Mouse (Mus musculus) liver (tissue): ENCODE measurements around the gene Prkag1.

ENCODE experiments used
- DNase-seq: peaks from one replicate; pipeline ENCODE4 v3.0.0-alpha.2; 2020; ENCODE audit warnings: mixed read lengths

Gene Prkag1

DNA sequence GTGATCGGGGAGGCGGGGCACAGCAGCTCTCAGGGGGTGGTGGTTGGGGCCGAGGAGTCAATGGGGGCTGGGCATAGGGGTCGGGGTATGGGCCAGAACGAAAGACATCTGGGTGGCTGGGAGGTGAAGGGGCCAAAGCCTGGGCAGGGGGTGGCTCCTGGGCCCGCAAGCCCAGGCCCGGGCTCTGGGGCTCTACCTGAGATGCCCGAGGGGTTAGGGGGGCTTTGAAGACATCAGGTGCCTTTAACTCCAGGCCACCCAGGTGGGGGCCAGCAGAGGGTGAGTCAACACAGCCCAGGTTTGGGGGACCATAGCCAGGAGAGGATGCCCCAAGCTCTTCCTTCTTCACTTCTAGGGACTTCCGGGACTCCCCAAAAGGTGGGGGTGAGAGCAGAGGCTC is 21.4 kb upstream of the Prkag1 start:
- no peak for DNase-seq

DNA sequence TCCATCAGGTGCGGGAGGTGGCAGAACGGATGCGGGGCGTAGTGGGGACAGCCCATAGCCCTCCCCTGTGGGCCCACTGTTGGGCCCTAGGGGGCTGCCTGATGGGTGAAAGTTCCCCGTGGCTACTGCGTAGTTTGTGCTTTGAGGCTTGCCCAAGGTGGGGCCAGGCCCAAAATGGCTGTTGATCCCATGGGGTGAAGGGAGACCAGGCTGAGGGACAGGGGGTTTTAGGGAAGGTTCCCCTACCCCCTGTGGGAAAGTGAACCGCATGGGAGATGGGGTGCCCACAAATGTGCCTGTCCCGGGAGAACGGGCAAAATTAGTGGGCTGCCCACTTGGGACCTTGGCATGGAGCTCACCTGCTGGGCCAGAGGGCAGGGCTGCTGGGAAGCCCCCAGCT is 20.8 kb upstream of the Prkag1 start:
- no peak for DNase-seq

DNA sequence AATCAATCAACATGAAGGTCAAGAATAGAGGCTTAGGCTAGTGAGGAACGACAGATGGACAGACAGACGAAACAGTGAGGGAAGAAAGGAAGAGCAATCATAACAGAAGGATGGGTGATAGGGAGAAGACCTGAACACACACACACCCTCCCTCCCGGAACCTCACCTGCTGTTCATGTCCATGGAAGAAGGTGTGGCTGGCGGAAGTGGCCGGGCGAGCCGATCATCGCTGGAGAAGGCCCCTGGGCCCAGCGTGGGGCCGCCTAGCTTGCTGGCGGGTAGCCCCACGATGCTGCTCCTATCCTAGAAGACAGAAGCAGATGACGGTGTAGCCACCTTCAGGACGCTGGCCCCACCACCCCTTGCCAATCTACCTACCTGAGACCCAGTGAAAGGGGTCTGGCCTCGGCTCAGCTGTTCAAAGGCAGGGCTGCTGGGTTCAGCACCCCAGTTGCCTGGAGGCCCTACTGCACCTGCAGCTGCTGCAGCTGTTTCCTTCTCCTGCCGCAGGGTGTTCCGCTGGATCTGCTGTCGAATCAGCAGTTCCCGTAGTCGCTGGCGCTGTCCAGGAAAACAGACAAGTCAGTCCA is 20.0 kb upstream of the Prkag1 start:
- no peak for DNase-seq

DNA sequence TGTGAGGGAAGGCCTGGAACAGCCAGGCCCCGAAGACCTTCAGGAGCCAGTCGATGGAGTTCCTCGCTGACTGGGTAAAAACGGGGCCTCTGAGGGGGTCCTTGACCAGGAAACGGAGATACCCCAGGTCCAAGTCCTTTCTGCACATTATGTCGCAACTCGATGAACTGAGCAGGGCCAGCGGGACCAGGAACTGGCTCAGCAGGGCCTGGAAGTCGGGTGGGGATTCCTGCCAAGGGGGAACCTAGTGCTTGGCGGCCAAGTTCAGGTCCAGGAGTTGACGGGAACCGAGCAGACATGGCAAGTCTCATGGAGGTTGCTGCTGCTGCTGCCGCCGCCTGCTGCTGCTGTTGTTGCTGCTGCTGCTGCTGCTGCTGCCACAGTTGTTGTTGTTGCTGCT is 19.3 kb upstream of the Prkag1 start:
- no peak for DNase-seq

DNA sequence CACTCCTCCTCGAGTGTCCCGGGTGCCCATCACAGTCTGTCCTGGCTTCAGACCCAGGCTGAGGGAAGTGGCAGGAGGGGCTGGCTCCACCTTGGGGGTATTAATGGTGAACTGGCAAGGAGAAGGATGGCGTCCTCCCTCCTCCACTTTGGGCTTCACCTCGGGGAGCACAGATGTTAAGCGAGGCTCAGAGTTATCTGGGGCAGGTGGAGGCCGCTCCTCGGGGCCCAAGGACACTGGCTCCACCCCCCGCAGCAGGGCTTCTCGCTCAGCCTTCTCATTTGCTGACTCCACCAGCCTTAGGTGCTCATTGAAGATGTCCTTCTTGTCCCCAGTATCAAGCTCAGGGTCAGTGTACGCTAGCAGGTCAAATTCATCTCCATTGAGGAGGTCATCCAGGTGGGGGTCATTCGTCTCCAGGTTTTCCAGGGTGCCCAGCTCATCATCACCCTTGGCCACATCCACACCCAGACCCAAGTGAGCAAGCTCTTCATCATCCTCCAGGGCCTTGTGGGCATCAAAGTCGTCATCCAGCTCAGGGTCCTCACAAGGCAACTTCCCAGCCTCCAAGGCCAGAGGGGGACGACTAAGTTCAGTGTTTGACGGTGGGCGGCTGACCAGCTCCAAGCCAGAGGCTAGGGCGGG is 18.8 kb upstream of the Prkag1 start:
- no peak for DNase-seq

DNA sequence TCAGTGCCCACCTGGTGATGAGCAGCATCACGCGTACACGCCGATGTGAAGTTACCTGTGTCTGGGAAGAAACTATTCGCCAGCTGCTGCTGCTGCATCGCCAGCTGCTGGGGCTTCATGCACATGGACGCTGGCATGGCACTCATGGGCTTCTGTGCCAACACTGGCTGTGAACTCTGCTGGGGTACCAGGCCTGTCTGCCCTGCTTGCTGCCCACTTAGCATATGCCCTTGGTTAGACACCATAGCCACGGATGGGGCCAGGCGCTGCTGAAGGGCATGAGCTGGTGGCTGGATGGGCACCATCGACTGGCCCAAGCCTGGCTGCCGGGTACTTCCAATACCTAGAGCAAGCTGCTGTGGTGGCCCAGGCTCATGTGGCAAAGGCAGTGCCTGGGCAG is 17.8 kb upstream of the Prkag1 start:
- DNase-seq = no peak

DNA sequence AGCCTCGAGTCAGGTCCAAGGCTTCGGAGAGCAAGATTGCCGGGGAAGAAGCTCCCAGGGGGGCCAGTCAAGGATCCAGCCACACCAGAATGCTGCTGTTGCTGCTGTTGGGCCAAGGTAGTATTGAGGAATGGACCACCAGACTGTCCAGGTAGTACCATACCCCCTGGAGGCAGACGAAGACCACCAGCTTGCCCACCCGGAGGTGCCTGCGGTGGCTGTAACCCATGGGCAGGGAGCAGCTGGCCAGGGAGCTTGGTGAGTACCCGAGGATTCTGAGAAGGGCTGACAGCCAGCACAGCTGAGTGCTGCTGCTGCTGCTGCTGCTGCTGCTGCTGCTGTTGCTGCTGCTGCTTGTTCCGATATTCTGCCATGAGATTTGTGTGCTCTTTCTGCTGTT is 14.8 kb upstream of the Prkag1 start:
- no peak for DNase-seq

DNA sequence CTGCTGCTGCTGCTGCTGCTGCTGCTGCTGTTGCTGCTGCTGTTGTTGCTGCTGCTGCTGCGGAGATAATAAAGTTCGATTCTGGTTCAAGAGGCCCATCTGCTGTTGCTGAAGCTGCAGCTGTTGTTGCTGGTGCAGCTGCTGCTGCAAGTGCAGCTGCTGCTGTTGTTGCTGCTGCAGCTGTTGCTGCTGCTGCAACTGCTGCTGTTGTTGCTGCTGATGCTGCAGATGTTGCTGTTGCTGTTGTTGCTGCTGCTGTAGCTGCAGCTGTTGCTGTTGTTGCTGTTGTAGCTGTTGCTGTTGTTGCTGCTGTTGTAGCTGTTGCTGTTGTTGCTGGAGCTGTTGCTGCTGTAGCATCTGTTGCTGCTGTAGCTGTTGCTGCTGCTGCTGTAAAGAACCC is 13.8 kb upstream of the Prkag1 start:
- DNase-seq = no peak

DNA sequence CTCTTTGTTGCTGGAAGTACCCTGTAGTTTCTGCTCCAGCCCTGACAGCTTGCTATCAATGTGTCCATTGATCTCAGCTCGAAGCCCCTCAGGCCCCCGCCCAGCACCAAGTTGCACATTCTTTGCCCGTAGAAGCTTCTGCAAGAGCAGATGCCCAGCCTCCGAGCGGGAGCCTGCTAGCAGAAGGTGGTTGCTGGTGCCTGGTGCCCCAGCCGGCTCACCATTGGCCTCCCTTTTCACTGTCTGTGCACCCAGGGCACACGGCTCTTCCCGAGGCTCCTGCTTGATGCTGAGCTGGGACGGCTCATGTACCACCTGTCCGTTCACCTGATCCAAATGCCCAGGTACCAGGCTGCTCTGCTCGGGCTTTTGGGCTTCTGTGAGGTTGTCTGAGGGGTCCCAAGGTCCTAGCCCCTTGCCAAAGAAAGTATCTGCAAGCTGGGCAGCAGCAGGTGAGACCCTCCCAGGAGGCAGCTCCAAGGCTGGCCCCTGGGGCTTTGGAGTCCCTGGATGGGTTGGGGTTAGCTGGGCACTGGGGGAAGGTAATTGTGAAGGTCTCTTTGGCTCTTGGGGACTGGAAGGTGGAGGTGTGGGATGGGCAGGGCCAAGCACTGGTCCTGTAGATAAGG is 12.4 kb upstream of the Prkag1 start:
- DNase-seq = no peak

DNA sequence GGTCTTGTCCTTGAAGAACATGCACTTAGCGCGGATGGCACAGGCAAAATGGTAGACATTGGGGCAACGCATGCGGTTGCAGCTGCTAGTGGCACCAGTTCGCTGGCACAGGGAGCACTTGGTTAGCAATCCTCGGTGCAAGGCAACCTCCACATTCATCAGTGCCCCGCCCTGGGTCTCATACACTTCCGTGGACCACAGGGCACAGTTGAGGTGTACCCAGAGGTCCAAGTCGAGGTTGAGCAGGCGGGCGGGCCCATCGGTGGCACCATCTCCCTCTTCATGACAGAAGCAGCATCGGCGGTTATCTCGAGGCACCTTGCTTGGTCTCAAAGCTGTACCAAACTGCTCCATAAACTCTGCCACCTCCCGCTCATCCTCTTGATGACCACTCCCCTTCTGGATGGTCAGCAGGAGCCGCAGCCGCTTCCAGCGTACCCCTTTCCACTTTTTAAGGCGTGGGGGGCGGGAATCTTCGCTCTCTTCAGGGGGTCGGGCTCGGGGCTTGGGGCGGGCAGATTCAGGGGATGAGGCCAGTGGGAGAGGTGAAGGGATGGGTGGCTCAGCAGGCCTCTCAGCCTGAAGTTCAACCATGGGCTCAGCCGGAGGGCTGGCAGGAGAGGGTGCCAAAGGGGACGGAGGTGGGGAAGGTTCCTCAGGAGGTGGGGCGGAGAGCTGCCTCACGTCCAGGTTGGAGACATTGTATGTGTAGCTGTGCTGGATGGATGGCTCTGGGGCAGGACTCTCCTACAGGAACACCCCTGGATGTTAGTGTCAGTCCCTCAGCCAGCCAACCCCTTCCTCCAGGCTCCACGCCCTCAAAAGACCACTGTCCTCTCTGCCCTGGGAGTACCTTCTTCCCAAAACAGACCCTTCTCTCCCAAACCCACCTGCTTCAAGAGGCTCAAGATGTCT is 8.6 kb upstream of the Prkag1 start:
- DNase-seq = no peak

DNA sequence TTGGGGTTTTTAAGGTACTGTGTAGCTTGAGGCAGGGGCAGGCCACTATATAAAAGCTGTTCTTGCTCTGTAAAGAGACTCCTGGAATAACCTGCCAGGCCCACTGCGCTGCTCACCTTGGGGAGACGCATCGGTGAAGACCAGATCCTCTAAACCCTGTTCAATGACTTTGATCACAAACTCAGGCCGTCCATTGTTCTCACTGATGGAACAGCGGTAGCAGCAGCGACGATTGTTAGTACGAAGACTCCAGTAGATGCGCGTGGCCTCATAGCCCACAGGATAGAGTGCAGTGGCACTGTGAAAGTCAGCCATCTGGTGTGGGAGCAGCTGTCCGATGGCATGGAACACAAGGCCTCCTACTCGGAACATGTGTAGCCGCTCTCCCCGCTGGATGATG is 7.8 kb upstream of the Prkag1 start:
- DNase-seq = no peak

DNA sequence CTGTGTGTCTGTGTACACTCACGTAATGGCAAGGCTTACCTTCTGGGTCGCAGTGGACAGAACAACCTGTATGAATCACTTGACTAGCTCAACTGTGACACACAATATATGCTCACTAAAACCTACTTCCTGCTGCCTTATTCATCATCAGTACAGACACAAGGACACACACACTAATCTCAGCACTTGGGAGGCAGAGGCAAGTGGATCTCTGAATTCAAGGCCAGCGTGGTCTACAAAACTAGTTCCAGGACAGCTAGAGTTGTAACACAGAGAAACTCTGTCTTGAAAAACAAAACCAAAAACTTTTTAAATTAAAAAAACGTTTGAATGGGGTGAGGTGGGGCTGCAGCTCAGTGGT is 6.4 kb upstream of the Prkag1 start:
- no peak for DNase-seq

DNA sequence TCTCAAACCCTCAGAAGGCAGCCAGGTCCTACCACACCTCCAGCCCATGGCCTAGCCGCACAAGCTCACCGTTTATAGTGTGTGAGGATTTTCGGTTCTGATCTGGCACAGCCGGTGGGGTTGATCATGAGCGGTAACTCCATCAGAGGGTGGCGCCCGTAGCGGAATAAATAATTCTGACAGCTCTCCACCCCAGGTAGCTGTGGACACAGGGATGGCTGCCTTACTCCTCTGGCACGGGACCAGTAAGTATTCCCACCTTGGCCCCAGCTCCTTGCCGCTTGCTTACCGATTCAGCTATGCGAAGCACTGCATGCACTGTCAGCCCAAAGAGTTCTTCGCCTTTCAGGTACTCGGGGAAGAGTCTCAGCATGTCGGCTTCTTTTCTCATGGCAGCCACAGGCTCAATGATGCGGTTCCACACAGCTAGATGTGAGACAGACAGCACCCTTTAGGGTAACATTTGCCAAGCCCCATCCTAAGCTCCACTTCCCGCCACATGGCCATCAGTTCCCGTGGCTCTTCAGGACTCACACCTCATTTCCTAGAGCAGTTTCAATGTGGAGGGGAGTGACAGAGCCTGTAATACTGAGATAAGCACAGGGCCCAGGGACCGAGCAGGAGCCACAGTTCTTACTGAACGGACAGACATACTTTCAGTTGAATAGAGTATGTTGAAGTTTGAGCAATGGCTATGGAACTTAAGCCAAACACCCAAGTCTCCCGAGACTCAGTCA is 5.9 kb upstream of the Prkag1 start:
- peak; percentile 82 for DNase-seq

DNA sequence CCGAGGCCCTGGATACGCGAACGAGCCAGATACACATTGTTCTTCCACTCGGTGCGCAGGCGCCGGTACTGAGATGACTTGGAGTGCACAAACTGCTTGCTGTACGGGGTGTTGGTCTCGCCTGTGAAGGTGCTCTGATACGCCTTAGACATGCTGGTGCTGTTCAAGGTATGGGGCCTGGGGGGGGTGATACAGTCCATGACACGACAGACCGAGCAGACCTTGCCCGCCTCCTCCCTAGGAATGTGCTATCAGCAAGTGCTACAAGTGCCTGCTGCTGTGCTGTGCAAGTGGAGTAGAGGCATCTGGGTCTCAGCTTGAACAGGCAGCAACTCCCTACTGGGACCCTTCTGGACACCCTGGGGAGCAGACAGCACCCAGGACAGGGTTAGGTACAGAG is 4.0 kb upstream of the Prkag1 start:
- DNase-seq = no peak

DNA sequence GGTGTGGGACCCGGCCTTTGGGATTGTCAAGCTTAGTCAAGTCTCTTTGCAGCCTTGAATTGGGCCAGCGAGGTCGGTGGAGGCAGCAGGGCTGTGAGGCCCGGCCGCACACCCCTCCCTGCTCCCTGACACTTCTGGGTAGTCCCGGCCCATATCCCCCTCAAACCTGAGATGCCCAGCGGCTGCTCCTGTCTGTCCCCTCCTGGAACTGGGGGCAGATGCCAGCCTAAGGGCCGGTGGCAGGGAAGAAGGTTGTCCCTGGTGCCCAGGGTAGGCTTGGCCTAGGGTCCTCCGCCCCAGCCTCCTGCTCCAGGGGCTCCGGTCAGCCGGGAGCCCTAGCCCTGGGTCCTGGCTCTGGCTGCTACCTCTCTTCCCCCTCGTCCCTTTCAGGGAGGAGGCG is 2.7 kb upstream of the Prkag1 start:
- DNase-seq = no peak

DNA sequence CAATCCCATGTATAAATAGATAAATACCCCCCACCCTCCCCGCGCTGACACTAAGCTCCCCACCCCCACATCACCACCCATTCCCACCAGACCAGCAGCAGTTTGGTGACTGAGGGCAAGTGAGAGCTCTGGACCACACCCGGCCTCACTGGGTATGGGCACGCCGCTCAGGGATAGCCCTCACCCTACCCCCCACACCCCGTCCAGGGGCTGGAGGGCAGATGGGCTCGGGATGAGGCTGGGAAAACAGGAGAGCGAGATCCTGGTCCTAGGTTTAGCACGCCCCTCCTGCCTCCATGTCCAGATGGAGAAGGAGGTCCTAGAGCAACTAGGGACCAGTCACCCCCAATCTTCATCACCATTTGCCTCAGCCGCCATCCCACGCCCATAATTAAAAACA is 2.0 kb upstream of the Prkag1 start:
- no peak for DNase-seq

DNA sequence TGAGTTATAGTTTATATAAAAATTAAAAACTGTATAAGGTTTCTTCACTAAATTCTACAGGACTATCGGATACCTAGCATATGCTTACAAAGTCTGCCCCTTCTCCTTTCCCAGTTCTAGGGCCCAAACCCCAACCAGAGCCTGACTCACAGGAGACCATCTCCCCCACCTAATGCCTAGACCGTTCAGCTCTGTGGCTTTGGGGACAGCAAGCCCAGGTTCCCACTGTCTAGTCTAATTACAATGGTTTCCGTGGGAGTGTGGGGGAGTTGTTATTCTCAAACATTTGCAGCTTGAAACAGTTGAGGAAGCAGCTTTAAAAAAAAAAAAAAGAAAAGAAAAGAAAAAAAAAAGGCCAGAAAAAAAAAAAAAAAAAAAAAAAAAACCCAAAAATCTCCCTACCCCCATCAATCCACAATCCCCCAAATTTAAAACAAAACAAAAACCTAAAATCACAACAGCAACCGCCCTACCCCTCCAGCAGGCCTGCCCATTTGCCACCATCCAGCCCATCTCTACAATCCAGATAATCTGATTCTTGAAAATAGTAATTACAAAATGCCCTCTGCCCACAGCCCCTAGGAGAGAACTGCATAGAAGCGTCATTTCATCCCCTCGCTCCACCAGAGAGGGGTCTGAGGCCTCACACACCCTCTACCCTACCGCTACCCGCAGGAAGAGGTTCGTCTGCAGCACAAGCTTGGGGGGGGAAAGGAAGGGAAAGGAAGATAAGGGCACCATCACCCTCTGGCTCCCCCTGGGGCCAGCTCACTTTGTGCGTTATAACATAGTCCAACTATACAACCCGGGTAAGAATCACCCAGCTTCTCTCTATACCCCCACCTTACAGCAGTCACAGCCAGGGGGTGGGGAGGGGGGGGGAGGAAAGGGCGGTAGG is 1.1 kb upstream of the Prkag1 start:
- DNase-seq = peak; percentile 77

DNA sequence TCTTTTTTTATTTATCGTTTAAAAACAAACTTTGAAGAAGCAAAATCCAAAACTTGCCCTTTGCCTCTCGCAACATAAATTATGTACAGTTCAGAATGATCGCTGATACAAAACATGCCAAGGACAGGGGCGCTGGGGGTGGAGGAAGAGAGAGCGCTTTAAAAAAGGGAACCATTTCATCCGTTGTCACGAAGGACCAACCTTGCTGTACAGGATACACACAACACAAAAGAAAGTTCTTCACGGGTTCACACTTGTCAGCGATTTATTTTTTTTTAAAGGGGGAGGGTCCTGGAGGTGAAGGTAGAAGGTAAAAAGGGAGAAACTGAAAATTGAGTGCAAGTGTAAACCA is 339 bp upstream of the Prkag1 start:
- no peak for DNase-seq

DNA sequence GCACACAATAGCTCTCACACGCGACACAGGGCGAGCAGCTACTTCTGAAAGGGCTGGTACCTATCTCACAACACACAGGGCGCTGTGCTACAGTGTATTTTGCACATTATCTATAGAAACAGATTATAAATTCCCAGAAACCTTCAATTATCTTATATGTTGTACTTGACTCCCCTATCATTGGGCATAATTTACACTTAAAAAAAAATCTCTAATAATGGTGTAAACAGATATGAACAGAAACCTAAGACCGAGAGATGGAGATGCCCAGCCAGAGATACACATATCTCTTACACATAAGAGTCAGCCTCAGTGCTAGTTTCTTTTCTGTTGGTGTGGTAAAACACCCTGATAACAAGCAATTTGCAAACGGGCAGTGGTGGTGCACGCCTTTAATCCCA is 3.7 kb downstream of the Prkag1 start:
- peak; percentile 67 for DNase-seq

DNA sequence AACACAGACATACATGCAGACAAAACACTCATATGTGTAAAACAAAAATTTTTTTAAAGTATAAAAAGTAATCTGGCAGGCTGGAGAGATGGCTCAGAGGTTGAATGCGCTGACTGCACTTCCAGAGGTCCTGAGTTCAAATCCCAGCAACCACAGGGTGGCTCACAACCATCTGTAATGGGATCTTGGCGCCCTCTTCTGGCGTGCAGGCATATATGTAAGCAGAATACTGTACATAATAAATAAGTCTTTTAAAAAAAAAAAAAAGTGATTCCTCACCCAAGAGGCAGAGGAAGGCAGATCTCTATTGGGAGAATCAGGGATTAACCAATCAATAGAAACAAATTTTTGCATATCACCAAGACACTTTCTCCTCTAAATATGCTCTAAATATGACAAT is 7.9 kb downstream of the Prkag1 start:
- DNase-seq = no peak

DNA sequence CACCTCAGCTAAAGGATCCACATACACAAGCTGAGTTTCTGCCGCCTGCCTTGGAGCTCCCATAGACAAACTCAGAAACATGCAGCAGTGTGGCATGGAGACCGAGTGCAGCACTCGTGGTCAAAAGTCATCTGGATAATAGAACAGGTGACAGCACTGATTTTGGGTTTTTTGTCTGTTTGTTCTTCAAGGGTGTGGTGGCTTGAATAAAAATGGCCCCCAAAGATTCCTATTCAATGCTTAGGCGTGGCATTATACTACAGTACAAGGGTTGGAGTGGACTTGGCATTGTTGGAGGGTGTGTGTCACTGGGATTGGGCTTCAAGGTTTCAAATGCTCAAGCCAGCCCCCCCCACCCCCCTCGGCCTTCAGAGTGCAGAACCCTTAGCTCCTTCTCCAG is 9.2 kb downstream of the Prkag1 start:
- no peak for DNase-seq

DNA sequence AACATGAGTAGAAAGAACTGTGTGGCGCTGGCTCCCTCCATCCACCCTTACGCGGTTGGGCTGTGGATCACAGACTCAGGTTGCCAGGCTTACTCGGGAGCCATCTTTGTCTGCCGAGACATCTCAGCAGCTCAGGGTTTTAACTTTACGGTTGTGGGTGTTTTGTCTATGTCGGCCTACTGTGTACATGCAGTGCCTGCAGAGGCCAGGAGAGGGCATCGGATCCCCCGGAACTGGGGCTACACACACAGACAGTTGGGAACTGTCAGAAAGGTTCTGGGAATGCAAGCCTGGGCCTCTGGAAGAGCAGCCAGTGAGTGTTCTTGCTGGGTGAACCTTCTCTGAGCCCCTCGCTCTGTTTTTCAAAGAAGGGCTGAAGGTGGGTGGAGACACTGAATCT is 9.9 kb downstream of the Prkag1 start:
- DNase-seq = peak; percentile 53
